23 mouse cellular contexts compared by ENCODE assay signal in genomic region chr1:184273722-184274121, GRCm38 (mm10).
DNase-seq lines count a peak whose midpoint lies in the region; ATAC-seq and TF ChIP-seq lines count a peak whose summit lies in the region.
"Had no signal": no experiment of that assay in that cellular context is flagged by ENCODE, and none has a peak within 500 bp of the region (broad histone marks: within the 10 kb centered on the region; RNA-seq: fewer than 3 reads in every experiment).

No protein-coding gene starts in this region.

- no peaks in the 10 kb centered on the region for H3K27me3 ChIP-seq in kidney, adult 2 months (replicated peaks; ENCODE audit: control insufficient read depth, insufficient read depth, low read length)
- no peaks in the 10 kb centered on the region for H3K27me3 ChIP-seq in lung, postnatal 0 days (replicated peaks; ENCODE audit: insufficient read depth, low read length)
- H3K27me3 ChIP-seq: intestine, embryonic 15.5 days; midbrain, embryonic 15.5 days; neural tube, embryonic 15.5 days had no signal

- no peak for TF ChIP-seq POLR2A in kidney, adult 2 months (IDR thresholded peaks at IDR 0.05; ENCODE audit: low read depth, low read length)

- 82% methylated on average over 1 of the region's 1 CpGs for WGBS in kidney, adult 2 months
- WGBS in lung, postnatal 0 days = 67% methylated on average over 1 of the region's 1 CpGs

- TF ChIP-seq EP300 in lung, postnatal 0 days (IDR thresholded peaks at IDR 0.05) = no peak

- no peaks in the 10 kb centered on the region for H3K4me1 ChIP-seq in kidney, adult 2 months (ENCODE audit: control insufficient read depth, insufficient read depth, low read length)
- no peaks in the 10 kb centered on the region for H3K4me1 ChIP-seq in lung, postnatal 0 days (ENCODE audit: insufficient read depth, low read depth, low read length)
- H3K4me1 ChIP-seq: forebrain, embryonic 10.5 days; midbrain, embryonic 15.5 days; neural tube, embryonic 15.5 days had no signal

- no peak overlapping the region for H3K27ac ChIP-seq in gastrocnemius, adult 2 months
- no peak overlapping the region for H3K27ac ChIP-seq in kidney, adult 2 months (ENCODE audit: insufficient read depth, low read depth, low read length)
- no peak overlapping the region for H3K27ac ChIP-seq in lung, postnatal 0 days (ENCODE audit: low read length)
- H3K27ac ChIP-seq: forebrain, embryonic 10.5 days; hindbrain, embryonic 14.5 days; intestine, embryonic 15.5 days; midbrain, embryonic 15.5 days; neural tube, embryonic 15.5 days had no signal

- H3K9ac ChIP-seq in lung, postnatal 0 days (replicated peaks; ENCODE audit: low read depth) = no peak overlapping the region
- H3K9ac ChIP-seq: hindbrain, embryonic 14.5 days; intestine, embryonic 15.5 days; midbrain, embryonic 15.5 days; neural tube, embryonic 15.5 days had no signal

- intact Hi-C loops in gastrocnemius, adult 2 months (cut with DNase I) = no loop called here
- intact Hi-C loops in gastrocnemius, postnatal 36 days (cut with DNase I) = no loop called here

- no peak overlapping the region for H3K4me2 ChIP-seq in lung, postnatal 0 days (replicated peaks; ENCODE audit: low read depth, low read length)
- H3K4me2 ChIP-seq: hindbrain, embryonic 14.5 days; intestine, embryonic 15.5 days; midbrain, embryonic 15.5 days; neural tube, embryonic 15.5 days had no signal

- no peaks in the 10 kb centered on the region for H3K9me3 ChIP-seq in lung, postnatal 0 days (ENCODE audit: low read length)
- H3K9me3 ChIP-seq: forebrain, embryonic 10.5 days; intestine, embryonic 15.5 days; megakaryocyte, embryonic 14.5 days; midbrain, embryonic 15.5 days; neural tube, embryonic 15.5 days had no signal

- no peak overlapping the region for H3K4me3 ChIP-seq in gastrocnemius, adult 2 months
- no peak overlapping the region for H3K4me3 ChIP-seq in kidney, adult 2 months (ENCODE audit: insufficient read depth, low read depth, low read length)
- no peak overlapping the region for H3K4me3 ChIP-seq in lung, postnatal 0 days (ENCODE audit: low read depth, low read length)
- H3K4me3 ChIP-seq: forebrain, embryonic 10.5 days; intestine, embryonic 15.5 days; megakaryocyte, embryonic 14.5 days; midbrain, embryonic 15.5 days; neural tube, embryonic 15.5 days had no signal

- no peak for DNase-seq in gastrocnemius, adult 2 months
- no peak for DNase-seq in gastrocnemius, postnatal 36 days
- no peak for DNase-seq in kidney, adult 2 months
- DNase-seq in kidney, adult 18-20 months = no peak
- no peak for DNase-seq in lung, postnatal 0 days (ENCODE audit: low spot score)
- no peak for DNase-seq in lung, postnatal 36 days
- DNase-seq in NIH3T3 (ENCODE audit: low read depth) = peak; percentile 27
- no peak for DNase-seq in adrenal gland, postnatal 10 days
- DNase-seq: adrenal gland, adult 8-10 months; B cell, adult 2 months; cerebellum, adult 9-11 months; embryo, embryonic 11 days; heart, postnatal 14 days; kidney, postnatal 14 days; lung, postnatal 14 days; right cerebral cortex, postnatal 25 days; thymus, postnatal 25 days had no signal

- no peaks in the 10 kb centered on the region for H3K36me3 ChIP-seq in kidney, adult 2 months (ENCODE audit: control insufficient read depth, insufficient read depth, low read length)
- H3K36me3 ChIP-seq in lung, postnatal 0 days (ENCODE audit: insufficient read depth, low read length) = no peaks in the 10 kb centered on the region
- H3K36me3 ChIP-seq: forebrain, embryonic 10.5 days; intestine, embryonic 15.5 days; midbrain, embryonic 15.5 days; neural tube, embryonic 15.5 days had no signal

- ATAC-seq in lung, postnatal 0 days = no peak
- ATAC-seq: intestine, embryonic 15.5 days; midbrain, embryonic 15.5 days had no signal

- peak; percentile 54 for TF ChIP-seq CTCF in gastrocnemius, adult 2 months (IDR thresholded peaks at IDR 0.05)
- TF ChIP-seq CTCF in kidney, adult 2 months (conservative IDR thresholded peaks at IDR 0.05; ENCODE audit: insufficient read depth, insufficient read length, low read depth, low read length) = peak; percentile 25; the same call in 1 of the 2 replicates
- TF ChIP-seq CTCF in lung, postnatal 0 days (IDR thresholded peaks at IDR 0.05) = peak; percentile 45
